8 mouse cellular contexts compared by ENCODE assay signal in the genomic region with DNA sequence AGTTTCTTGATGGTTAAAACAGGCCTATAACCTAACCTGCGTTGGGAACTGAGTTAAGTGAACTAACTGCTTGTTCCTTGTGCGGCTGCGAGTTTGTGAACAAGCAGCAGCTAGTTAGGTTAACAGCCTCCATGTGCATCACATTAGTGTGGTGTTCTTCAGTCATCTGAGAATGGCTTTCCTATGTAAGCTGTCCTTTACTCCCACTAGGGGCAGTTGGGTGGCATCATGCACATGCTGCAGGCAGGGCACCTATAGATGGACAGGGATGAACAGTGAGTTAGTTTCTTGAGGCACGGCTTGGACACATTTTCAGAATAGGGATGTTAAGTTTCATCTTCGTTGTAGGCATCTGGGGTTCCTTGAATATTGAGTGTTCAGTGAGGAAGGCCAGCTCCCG. TPM values are rescaled to one million over a fixed set of nuclear protein-coding genes. Genes with fewer than 3 reads are reported as not detected.
DNase-seq lines count a peak whose midpoint lies in the region; ATAC-seq and TF ChIP-seq lines count a peak whose summit lies in the region.

No protein-coding gene starts in this region.

- no peaks in the 10 kb centered on the region for H3K27me3 ChIP-seq in lung, embryonic 14.5 days (ENCODE audit: insufficient read depth, low read length)
- no peaks in the 10 kb centered on the region for H3K27me3 ChIP-seq in embryonic facial prominence, embryonic 14.5 days (replicated peaks; ENCODE audit: control insufficient read depth, insufficient read depth, low read length)
- H3K27me3 ChIP-seq in limb, embryonic 15.5 days, result no peaks in the 10 kb centered on the region
- no peaks in the 10 kb centered on the region for H3K27me3 ChIP-seq in stomach, embryonic 14.5 days (ENCODE audit: control insufficient read depth, insufficient read depth, low read length)

- no peak for ATAC-seq in lung, embryonic 14.5 days (ENCODE audit: insufficient read depth)
- no peak for ATAC-seq in embryonic facial prominence, embryonic 14.5 days (ENCODE audit: low read depth)
- ATAC-seq in limb, embryonic 15.5 days (ENCODE audit: insufficient number of reproducible peaks, low FRiP score, low TSS enrichment, low read depth), result no peak
- no peak for ATAC-seq in stomach, embryonic 14.5 days (ENCODE audit: insufficient number of reproducible peaks, insufficient read depth, low FRiP score, low read depth)

- intact Hi-C loops in left cerebral cortex, postnatal 10 days (cut with DNase I), result loop anchor here (10.0 kb wide), 1 partner anchor 110 kb away; no protein-coding TSS in a partner anchor

- H3K36me3 ChIP-seq in lung, embryonic 14.5 days (ENCODE audit: insufficient read depth), result peaks cover 58% of the 10 kb centered on the region
- H3K36me3 ChIP-seq in embryonic facial prominence, embryonic 14.5 days (ENCODE audit: control insufficient read depth, insufficient read depth, low read length), result peaks cover 63% of the 10 kb centered on the region
- H3K36me3 ChIP-seq in limb, embryonic 15.5 days, result peaks cover 67% of the 10 kb centered on the region
- peaks cover 51% of the 10 kb centered on the region for H3K36me3 ChIP-seq in stomach, embryonic 14.5 days (ENCODE audit: control insufficient read depth, insufficient read depth, low read length)

- peak overlapping the region; percentile 90 for H3K4me3 ChIP-seq in lung, embryonic 14.5 days (ENCODE audit: low read depth, low read length)
- H3K4me3 ChIP-seq in embryonic facial prominence, embryonic 14.5 days (ENCODE audit: low read depth, low read length), result peak overlapping the region; percentile 94
- peak overlapping the region; percentile 94 for H3K4me3 ChIP-seq in limb, embryonic 15.5 days
- peak overlapping the region; percentile 98 for H3K4me3 ChIP-seq in stomach, embryonic 14.5 days (ENCODE audit: low read depth, low read length)

- peak overlapping the region; percentile 94 for H3K9ac ChIP-seq in lung, embryonic 14.5 days
- H3K9ac ChIP-seq in embryonic facial prominence, embryonic 14.5 days (ENCODE audit: low read depth, low read length), result peak overlapping the region; percentile 88
- peak overlapping the region; percentile 98; the same call in 1 of the 2 replicates for H3K9ac ChIP-seq in limb, embryonic 15.5 days
- H3K9ac ChIP-seq in stomach, embryonic 14.5 days (replicated peaks; ENCODE audit: low read depth, low read length), result peak overlapping the region; percentile 92; the same call in 1 of the 2 replicates

- no peaks in the 10 kb centered on the region for H3K9me3 ChIP-seq in lung, embryonic 14.5 days (ENCODE audit: low read depth, low read length)
- H3K9me3 ChIP-seq in embryonic facial prominence, embryonic 14.5 days (ENCODE audit: control insufficient read depth, low read length), result no peaks in the 10 kb centered on the region
- no peaks in the 10 kb centered on the region for H3K9me3 ChIP-seq in limb, embryonic 15.5 days
- H3K9me3 ChIP-seq in stomach, embryonic 14.5 days (ENCODE audit: control insufficient read depth, low read depth, low read length), result no peaks in the 10 kb centered on the region

- DNase-seq in lung, embryonic 14.5 days, result no peak
- no peak for DNase-seq in lung, adult 18-20 months
- no peak for DNase-seq in embryonic facial prominence, embryonic 14.5 days (ENCODE audit: low spot score)
- DNase-seq in cerebellum, adult 18-20 months, result no peak
- DNase-seq in right cerebral cortex, adult 18-20 months, result no peak
- no peak for DNase-seq in left cerebral cortex, postnatal 10 days (ENCODE audit: extremely low spot score in 1 of 2, low spot score in 2 of 2)

- 70% methylated on average over 6 of the region's 6 CpGs for WGBS in lung, embryonic 14.5 days
- whole genome bisulfite sequencing in embryonic facial prominence, embryonic 14.5 days, result 65% methylated on average over 6 of the region's 6 CpGs
- 57% methylated on average over 6 of the region's 6 CpGs for WGBS in limb, embryonic 15.5 days
- WGBS in stomach, embryonic 14.5 days, result 72% methylated on average over 6 of the region's 6 CpGs

- no peak overlapping the region for H3K27ac ChIP-seq in lung, embryonic 14.5 days (ENCODE audit: low read depth)
- no peak overlapping the region for H3K27ac ChIP-seq in embryonic facial prominence, embryonic 14.5 days (replicated peaks; ENCODE audit: low read depth, low read length)
- no peak overlapping the region for H3K27ac ChIP-seq in limb, embryonic 15.5 days
- H3K27ac ChIP-seq in stomach, embryonic 14.5 days (ENCODE audit: low read length), result no peak overlapping the region; the same call in 1 of the 2 replicates

- peaks cover 12% of the 10 kb centered on the region; the same call in 1 of the 2 replicates for H3K4me1 ChIP-seq in lung, embryonic 14.5 days (ENCODE audit: insufficient read depth)
- peaks cover 17% of the 10 kb centered on the region for H3K4me1 ChIP-seq in embryonic facial prominence, embryonic 14.5 days (ENCODE audit: control insufficient read depth, insufficient read depth, low read length)
- H3K4me1 ChIP-seq in limb, embryonic 15.5 days, result peaks cover 35% of the 10 kb centered on the region
- peaks cover 11% of the 10 kb centered on the region; the same call in 1 of the 2 replicates for H3K4me1 ChIP-seq in stomach, embryonic 14.5 days (ENCODE audit: control insufficient read depth, insufficient read depth, low read length)

- H3K4me2 ChIP-seq in lung, embryonic 14.5 days, result peak overlapping the region; percentile 96
- H3K4me2 ChIP-seq in embryonic facial prominence, embryonic 14.5 days (ENCODE audit: low read depth, low read length), result peak overlapping the region; percentile 87
- H3K4me2 ChIP-seq in limb, embryonic 15.5 days, result peak overlapping the region; percentile 92
- peak overlapping the region; percentile 87 for H3K4me2 ChIP-seq in stomach, embryonic 14.5 days (replicated peaks; ENCODE audit: low read depth, low read length)

- peak; percentile 26; the same call in 1 of the 2 replicates for TF ChIP-seq CTCF in lung, embryonic 14.5 days (IDR thresholded peaks at IDR 0.05; ENCODE audit: low read depth)

RNA-seq across cellular contexts. Expression of gene Vps9d1, which starts 1.0 kb away (rescaled TPM):
- 25.9 and 28.1 TPM in 2 replicates for polyA plus RNA-seq in lung, embryonic 14.5 days (2014; fragmentation: Nextera tagmentation; extraction: Ambion mirVana)
- 24.5 and 26.3 TPM in 2 replicates for polyA plus RNA-seq in embryonic facial prominence, embryonic 14.5 days (2014; fragmentation: Nextera tagmentation; extraction: Ambion mirVana)
- 27.2 and 29.4 TPM in 2 replicates for polyA plus RNA-seq in limb, embryonic 15.5 days (2015; fragmentation: Nextera tagmentation; extraction: Ambion mirVana)
- 26.5 and 29.7 TPM in 2 replicates for polyA plus RNA-seq in stomach, embryonic 14.5 days (2014; fragmentation: Nextera tagmentation; extraction: Ambion mirVana)
- total RNA-seq in left cerebral cortex, postnatal 10 days (2021), result 10 to 100 TPM; 72.7 to 74.6 TPM

RNA-seq across cellular contexts. Expression of gene Zfp276, which starts 1.2 kb away (rescaled TPM):
- polyA plus RNA-seq in lung, embryonic 14.5 days (2014; fragmentation: Nextera tagmentation; extraction: Ambion mirVana), result 19.7 and 26.6 TPM in 2 replicates
- 19.5 and 21.4 TPM in 2 replicates for polyA plus RNA-seq in embryonic facial prominence, embryonic 14.5 days (2014; fragmentation: Nextera tagmentation; extraction: Ambion mirVana)
- polyA plus RNA-seq in limb, embryonic 15.5 days (2015; fragmentation: Nextera tagmentation; extraction: Ambion mirVana), result 25.4 and 28.4 TPM in 2 replicates
- 21.8 and 23.2 TPM in 2 replicates for polyA plus RNA-seq in stomach, embryonic 14.5 days (2014; fragmentation: Nextera tagmentation; extraction: Ambion mirVana)
- total RNA-seq in left cerebral cortex, postnatal 10 days (2021), result 10 to 100 TPM; 21.6 to 25.2 TPM

RNA-seq across cellular contexts. Expression of gene Spata2l, which starts 19.1 kb away (rescaled TPM):
- 2.3 and 4.1 TPM in 2 replicates for polyA plus RNA-seq in lung, embryonic 14.5 days (2014; fragmentation: Nextera tagmentation; extraction: Ambion mirVana)
- polyA plus RNA-seq in embryonic facial prominence, embryonic 14.5 days (2014; fragmentation: Nextera tagmentation; extraction: Ambion mirVana), result 4.3 and 4.9 TPM in 2 replicates
- polyA plus RNA-seq in limb, embryonic 15.5 days (2015; fragmentation: Nextera tagmentation; extraction: Ambion mirVana), result 5.6 and 5.9 TPM in 2 replicates
- polyA plus RNA-seq in stomach, embryonic 14.5 days (2014; fragmentation: Nextera tagmentation; extraction: Ambion mirVana), result 4.1 and 4.7 TPM in 2 replicates
- 100 to 1,000 TPM; 111 to 118 TPM for total RNA-seq in left cerebral cortex, postnatal 10 days (2021)

RNA-seq across cellular contexts. Expression of gene Cdk10, which starts 30.5 kb away (rescaled TPM):
- 33.2 and 36.3 TPM in 2 replicates for polyA plus RNA-seq in lung, embryonic 14.5 days (2014; fragmentation: Nextera tagmentation; extraction: Ambion mirVana)
- 31.1 and 36.7 TPM in 2 replicates for polyA plus RNA-seq in embryonic facial prominence, embryonic 14.5 days (2014; fragmentation: Nextera tagmentation; extraction: Ambion mirVana)
- 30.0 and 33.4 TPM in 2 replicates for polyA plus RNA-seq in limb, embryonic 15.5 days (2015; fragmentation: Nextera tagmentation; extraction: Ambion mirVana)
- 36.3 and 37.5 TPM in 2 replicates for polyA plus RNA-seq in stomach, embryonic 14.5 days (2014; fragmentation: Nextera tagmentation; extraction: Ambion mirVana)
- 10 to 100 TPM; 69.3 to 69.5 TPM for total RNA-seq in left cerebral cortex, postnatal 10 days (2021)

RNA-seq across cellular contexts. Expression of gene Spata33, which starts 42.5 kb away (rescaled TPM):
- polyA plus RNA-seq in lung, embryonic 14.5 days (2014; fragmentation: Nextera tagmentation; extraction: Ambion mirVana), result 3.1 and 4.8 TPM in 2 replicates
- polyA plus RNA-seq in embryonic facial prominence, embryonic 14.5 days (2014; fragmentation: Nextera tagmentation; extraction: Ambion mirVana), result 5.7 and 6.1 TPM in 2 replicates
- polyA plus RNA-seq in limb, embryonic 15.5 days (2015; fragmentation: Nextera tagmentation; extraction: Ambion mirVana), result 3.5 and 3.9 TPM in 2 replicates
- 4.1 and 5.7 TPM in 2 replicates for polyA plus RNA-seq in stomach, embryonic 14.5 days (2014; fragmentation: Nextera tagmentation; extraction: Ambion mirVana)
- 1 to 10 TPM; 6.3 to 7.5 TPM for total RNA-seq in left cerebral cortex, postnatal 10 days (2021)
